Mouse (Mus musculus) spleen, postnatal 4 days (tissue): Measurements from ENCODE around the gene Cct7.
"Not testable (repeated sequence)": the region's sequence is repeated elsewhere in the genome, so short reads cannot be mapped to it uniquely, and the experiment has no call there.

Source experiments
- DNase-seq, 2 experiments: peaks; one replicate each; pipeline ENCODE4 v3.0.0; 2022; ENCODE audit warnings: low spot score in 2 of 2

The Cct7 gene

GRCm38 (mm10) chr6:85450697-85451663 lies at the start of gene Cct7:
Gene Cct7, plus strand, starts transcription at chr6:85451514.
- DNase-seq = peak; percentile 98 to 99

GRCm38 (mm10) chr6:85402613-85403012 lies 48.7 kb upstream of the Cct7 start:
- no peak for DNase-seq

- DNase-seq = no peak
These were observed 48.3 kb upstream of the Cct7 start for GRCm38 (mm10) chr6:85403039-85403438.

GRCm38 (mm10) chr6:85409003-85409402 lies 42.3 kb upstream of the Cct7 start:
- DNase-seq = no peak

GRCm38 (mm10) chr6:85410771-85411273 lies 40.5 kb upstream of the Cct7 start:
- DNase-seq = peak in 1 of 2 experiments; percentile 68

GRCm38 (mm10) chr6:85415829-85416228 lies 35.5 kb upstream of the Cct7 start:
- no peak for DNase-seq

GRCm38 (mm10) chr6:85419150-85419549 lies 32.2 kb upstream of the Cct7 start:
- no peak for DNase-seq

- DNase-seq = no peak
These were observed 27.4 kb upstream of the Cct7 start, which contains the start of gene Noto for GRCm38 (mm10) chr6:85423836-85424379. Gene Noto, plus strand, starts transcription at chr6:85423886.

GRCm38 (mm10) chr6:85431274-85431841 lies 20.0 kb upstream of the Cct7 start:
- DNase-seq = no peak

- DNase-seq = peak; percentile 85 to 93
These were observed 19.4 kb upstream of the Cct7 start, which contains the start of gene Smyd5 for GRCm38 (mm10) chr6:85431842-85432431. Gene Smyd5, plus strand, starts transcription at chr6:85431989.

- DNase-seq = no peak
These were observed 17.4 kb upstream of the Cct7 start for GRCm38 (mm10) chr6:85433865-85434264.

- no peak for DNase-seq
These were observed 15.1 kb upstream of the Cct7 start for GRCm38 (mm10) chr6:85436204-85436603.

GRCm38 (mm10) chr6:85436631-85437030 lies 14.7 kb upstream of the Cct7 start:
- no peak for DNase-seq

GRCm38 (mm10) chr6:85441142-85441541 lies 10.2 kb upstream of the Cct7 start:
- DNase-seq = no peak

- DNase-seq = no peak
These were observed 7.7 kb upstream of the Cct7 start for GRCm38 (mm10) chr6:85443488-85444233.

GRCm38 (mm10) chr6:85444266-85444965 lies 6.9 kb upstream of the Cct7 start:
- DNase-seq = no peak

- DNase-seq = no peak
These were observed 6.0 kb upstream of the Cct7 start for GRCm38 (mm10) chr6:85445286-85445685.

- DNase-seq = no peak
These were observed 4.0 kb upstream of the Cct7 start for GRCm38 (mm10) chr6:85447351-85447750.

- not testable (repeated sequence) for DNase-seq
These were observed 1.2 kb upstream of the Cct7 start for GRCm38 (mm10) chr6:85450140-85450539.

- DNase-seq = peak; percentile 95
These were observed 523 bp downstream of the Cct7 start, which contains the start of gene Pradc1 for GRCm38 (mm10) chr6:85451664-85452410. Gene Pradc1, minus strand, starts transcription at chr6:85451970.
